Mouse (Mus musculus) embryonic stem cell, embryonic (primary cell): ENCODE measurements around the gene Tff2.

Source experiments
- CTCF ChIA-PET, 4 experiments: fragments of 300-600 bp in 2 of 4; fragments of 350-600 bp in 2 of 4; sonication (Branson Sonifier 250); formaldehyde crosslinking; loops; one replicate each; lab custom pipeline; 2022; ENCODE audit warnings: inconsistent platforms in 2 of 4; lab: Charles Lee
- POLR2A ChIA-PET, 4 experiments: fragments of 300-600 bp in 2 of 4; fragments of 350-600 bp in 2 of 4; sonication (Branson Sonifier 250); formaldehyde crosslinking; loops; one replicate each; lab custom pipeline; 2022; ENCODE audit warnings: antibody characterized with exemption in 4 of 4, inconsistent platforms in 1 of 4; lab: Charles Lee

The Tff2 gene

GRCm38 (mm10) chr17:31144040-31145037 lies at the start of gene Tff2:
TSS of gene Tff2 (minus strand) at chr17:31144282.
- POLR2A ChIA-PET = no interaction called here
- CTCF ChIA-PET = interaction anchor here in 1 of 4 experiments (1.1 to 1.2 kb wide), 2 partner anchors 14 to 117 kb away, joined by 3 read pairs; no protein-coding TSS in a partner anchor

- ChIA-PET POLR2A (interaction anchor here in 2 of 4 experiments (0.6 to 1.5 kb wide), 4 partner anchors 9 to 36 kb away, joined by 3 to 6 read pairs (median 5); no protein-coding TSS in a partner anchor), CTCF (interaction anchor here (0.6 to 1.4 kb wide), 8 partner anchors 24 to 603 kb away, joined by 3 to 4 read pairs (median 3); no protein-coding TSS in a partner anchor)
Observed at GRCm38 (mm10) chr17:31193360-31193759, 49.3 kb upstream of the Tff2 start.

- ChIA-PET CTCF (interaction anchor here in 3 of 4 experiments (0.7 to 1.6 kb wide), 9 partner anchors 19 to 134 kb away, joined by 3 to 11 read pairs (median 3); no protein-coding TSS in a partner anchor), POLR2A (interaction anchor here in 3 of 4 experiments (0.5 to 1.5 kb wide), 6 partner anchors 10 to 159 kb away, joined by 3 to 5 read pairs (median 4); no protein-coding TSS in a partner anchor)
Observed at GRCm38 (mm10) chr17:31192663-31193062, 48.6 kb upstream of the Tff2 start.

- ChIA-PET POLR2A (interaction anchor here (0.6 to 1.1 kb wide), 4 partner anchors 11 to 158 kb away, joined by 3 to 4 read pairs (median 3); no protein-coding TSS in a partner anchor), CTCF (interaction anchor here (0.7 to 1.6 kb wide), 7 partner anchors 20 to 646 kb away, joined by 3 to 11 read pairs (median 4); no protein-coding TSS in a partner anchor)
Observed at GRCm38 (mm10) chr17:31191825-31192224, 47.7 kb upstream of the Tff2 start.

- POLR2A ChIA-PET = interaction anchor here in 2 of 4 experiments (0.6 to 1.6 kb wide), 5 partner anchors 9 to 409 kb away, joined by 3 to 4 read pairs (median 3); no protein-coding TSS in a partner anchor
Observed at GRCm38 (mm10) chr17:31187370-31187769, 43.3 kb upstream of the Tff2 start.

GRCm38 (mm10) chr17:31184269-31184990 lies 40.3 kb upstream of the Tff2 start:
- ChIA-PET POLR2A (interaction anchor here in 2 of 4 experiments (0.6 to 1.2 kb wide), 3 partner anchors 62 to 105 kb away, joined by 3 read pairs; no protein-coding TSS in a partner anchor), CTCF (interaction anchor here in 2 of 4 experiments (0.7 to 1.3 kb wide), 5 partner anchors 21 to 166 kb away, joined by 3 to 4 read pairs (median 3); no protein-coding TSS in a partner anchor)

More at GRCm38 (mm10) chr17:31187370-31187769, 43.3 kb upstream of the Tff2 start:
- CTCF ChIA-PET = interaction anchor here in 3 of 4 experiments (0.6 to 2.6 kb wide), 20 partner anchors 10 to 184 kb away, joined by 3 to 14 read pairs (median 4); partner anchors contain the start of gene Tff1 (in 1 of the 3)

- CTCF ChIA-PET = interaction anchor here in 2 of 4 experiments (0.7 to 1.3 kb wide), 3 partner anchors 59 to 66 kb away, joined by 3 read pairs; no protein-coding TSS in a partner anchor
- POLR2A ChIA-PET = interaction anchor here in 2 of 4 experiments (0.6 to 1.2 kb wide), 3 partner anchors 71 to 106 kb away, joined by 3 read pairs; no protein-coding TSS in a partner anchor
Observed at GRCm38 (mm10) chr17:31183180-31183974, 39.3 kb upstream of the Tff2 start.

GRCm38 (mm10) chr17:31181490-31181889 lies 37.4 kb upstream of the Tff2 start:
- CTCF ChIA-PET = interaction anchor here in 2 of 4 experiments (0.5 to 1.9 kb wide), 2 partner anchors 61 to 77 kb away, joined by 5 to 6 read pairs; no protein-coding TSS in a partner anchor

GRCm38 (mm10) chr17:31176321-31176720 lies 32.2 kb upstream of the Tff2 start:
- POLR2A ChIA-PET = interaction anchor here in 1 of 4 experiments (0.6 kb wide), 1 partner anchor 110 kb away, joined by 3 read pairs; the partner anchor contains the start of gene Slc37a1
- CTCF ChIA-PET = no interaction called here

More at GRCm38 (mm10) chr17:31181490-31181889, 37.4 kb upstream of the Tff2 start:
- POLR2A ChIA-PET = interaction anchor here in 1 of 4 experiments (0.6 kb wide), 1 partner anchor 8 kb away, joined by 3 read pairs; no protein-coding TSS in a partner anchor

- ChIA-PET POLR2A (interaction anchor here in 2 of 4 experiments (0.7 to 1.6 kb wide), 2 partner anchors 10 to 189 kb away, joined by 3 read pairs; no protein-coding TSS in a partner anchor), CTCF (interaction anchor here in 2 of 4 experiments (0.6 to 1.5 kb wide), 3 partner anchors 23 to 79 kb away, joined by 3 to 5 read pairs (median 3); no protein-coding TSS in a partner anchor)
Observed at GRCm38 (mm10) chr17:31169796-31170195, 25.7 kb upstream of the Tff2 start.

- POLR2A ChIA-PET = interaction anchor here in 1 of 4 experiments (1.0 kb wide), 1 partner anchor 10 kb away, joined by 3 read pairs; no protein-coding TSS in a partner anchor
- CTCF ChIA-PET = interaction anchor here in 1 of 4 experiments (1.4 kb wide), 1 partner anchor 22 kb away, joined by 4 read pairs; no protein-coding TSS in a partner anchor
Observed at GRCm38 (mm10) chr17:31165127-31165526, 21.0 kb upstream of the Tff2 start, which contains the start of gene Tff1. TSS of gene Tff1 (minus strand) at chr17:31165277.

GRCm38 (mm10) chr17:31163821-31164220 lies 19.7 kb upstream of the Tff2 start:
- CTCF ChIA-PET = interaction anchor here in 3 of 4 experiments (0.6 to 1.0 kb wide), 4 partner anchors 26 to 152 kb away, joined by 3 read pairs; no protein-coding TSS in a partner anchor
- POLR2A ChIA-PET = no interaction called here

GRCm38 (mm10) chr17:31162607-31163006 lies 18.5 kb upstream of the Tff2 start:
- CTCF ChIA-PET = interaction anchor here in 2 of 4 experiments (0.6 to 1.0 kb wide), 2 partner anchors 80 to 151 kb away, joined by 3 to 4 read pairs; no protein-coding TSS in a partner anchor
- POLR2A ChIA-PET = no interaction called here

GRCm38 (mm10) chr17:31160291-31160690 lies 16.2 kb upstream of the Tff2 start:
- CTCF ChIA-PET = interaction anchor here in 1 of 4 experiments (1.4 kb wide), 1 partner anchor 41 kb away, joined by 3 read pairs; no protein-coding TSS in a partner anchor
- POLR2A ChIA-PET = interaction anchor here in 1 of 4 experiments (0.5 to 1.0 kb wide), 2 partner anchors 10 to 55 kb away, joined by 3 read pairs; no protein-coding TSS in a partner anchor

GRCm38 (mm10) chr17:31157921-31158320 lies 13.8 kb upstream of the Tff2 start:
- POLR2A ChIA-PET = interaction anchor here in 2 of 4 experiments (1.0 to 1.4 kb wide), 4 partner anchors 35 to 97 kb away, joined by 3 to 5 read pairs (median 4); no protein-coding TSS in a partner anchor
- CTCF ChIA-PET = interaction anchor here in 2 of 4 experiments (0.5 to 1.2 kb wide), 7 partner anchors 11 to 150 kb away, joined by 3 to 5 read pairs (median 4); partner anchors contain the start of gene Tff2 (in 1 of the 2)

- POLR2A ChIA-PET = interaction anchor here in 1 of 4 experiments (0.7 kb wide), 1 partner anchor 12 kb away, joined by 3 read pairs; no protein-coding TSS in a partner anchor
- CTCF ChIA-PET = no interaction called here
Observed at GRCm38 (mm10) chr17:31153785-31154184, 9.7 kb upstream of the Tff2 start.
